Comparison of ENCODE assay signal across 25 mouse cellular contexts in the genomic region with DNA sequence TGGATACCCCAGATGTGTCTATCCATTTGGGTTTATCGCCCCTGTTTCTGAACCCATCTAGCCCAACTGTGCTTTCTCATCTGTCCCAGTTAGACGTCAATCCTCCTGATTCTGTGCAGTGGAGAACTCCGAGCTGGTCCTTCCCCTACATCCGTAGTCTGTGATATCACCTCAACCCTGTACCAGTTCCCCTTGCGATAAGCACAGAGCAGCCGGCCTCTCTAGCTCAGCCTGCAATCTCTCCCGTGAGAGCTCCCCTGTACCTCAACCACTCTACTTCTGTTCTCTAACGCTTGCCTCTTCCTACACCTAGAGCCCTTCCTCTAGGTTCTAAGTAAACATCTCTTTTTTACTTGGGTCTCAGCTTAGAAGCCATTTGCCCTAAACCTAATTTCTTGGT.
"Had no signal": no experiment of that assay in that cellular context is flagged by ENCODE, and none has a peak within 500 bp of the region (broad histone marks: within the 10 kb centered on the region; RNA-seq: fewer than 3 reads in every experiment).

No protein-coding gene starts in this region.

- H3K9me3 ChIP-seq: kidney, embryonic 15.5 days; limb, embryonic 10.5 days; limb, embryonic 13.5 days; liver, embryonic 12.5 days; liver, embryonic 15.5 days; lung, embryonic 15.5 days; midbrain, embryonic 10.5 days; midbrain, embryonic 15.5 days; neural tube, embryonic 12.5 days; neural tube, embryonic 15.5 days; stomach, embryonic 15.5 days had no signal

- H3K4me3 ChIP-seq: kidney, embryonic 15.5 days; limb, embryonic 10.5 days; limb, embryonic 13.5 days; liver, embryonic 12.5 days; liver, embryonic 15.5 days; lung, embryonic 15.5 days; megakaryocyte, embryonic 14.5 days; midbrain, embryonic 10.5 days; midbrain, embryonic 15.5 days; neural tube, embryonic 12.5 days; neural tube, embryonic 15.5 days; stomach, embryonic 15.5 days had no signal

- H3K27ac ChIP-seq: kidney, embryonic 15.5 days; limb, embryonic 10.5 days; limb, embryonic 13.5 days; liver, embryonic 12.5 days; liver, embryonic 15.5 days; lung, embryonic 15.5 days; midbrain, embryonic 10.5 days; midbrain, embryonic 15.5 days; neural tube, embryonic 12.5 days; neural tube, embryonic 15.5 days; stomach, embryonic 15.5 days had no signal

- H3K9ac ChIP-seq: kidney, embryonic 15.5 days; limb, embryonic 13.5 days; liver, embryonic 12.5 days; liver, embryonic 15.5 days; lung, embryonic 15.5 days; midbrain, embryonic 15.5 days; neural tube, embryonic 12.5 days; neural tube, embryonic 15.5 days; stomach, embryonic 15.5 days had no signal

- DNase-seq: kidney, adult 11 months; kidney, adult 8-10 months; kidney, postnatal 10 days; kidney, postnatal 4 days; layer of hippocampus, adult 9-11 months; liver; lung, adult 18-20 months; lung, postnatal 10 days; lung, postnatal 36 days; retina, postnatal 1 day; right cerebral cortex, postnatal 25 days; spleen, adult 18-20 months; thymus, postnatal 36 days had no signal

- H3K4me1 ChIP-seq: liver, embryonic 12.5 days; liver, embryonic 15.5 days; stomach, embryonic 15.5 days had no signal

- H3K27me3 ChIP-seq: kidney, embryonic 15.5 days; limb, embryonic 13.5 days; liver, embryonic 12.5 days; liver, embryonic 15.5 days; lung, embryonic 15.5 days; megakaryocyte, embryonic 14.5 days; midbrain, embryonic 15.5 days; neural tube, embryonic 12.5 days; neural tube, embryonic 15.5 days; stomach, embryonic 15.5 days had no signal

- H3K4me2 ChIP-seq: kidney, embryonic 15.5 days; limb, embryonic 13.5 days; liver, embryonic 12.5 days; liver, embryonic 15.5 days; lung, embryonic 15.5 days; midbrain, embryonic 15.5 days; neural tube, embryonic 12.5 days; neural tube, embryonic 15.5 days; stomach, embryonic 15.5 days had no signal

- ATAC-seq: liver, embryonic 12.5 days; midbrain, embryonic 15.5 days had no signal

- H3K36me3 ChIP-seq: kidney, embryonic 15.5 days; limb, embryonic 10.5 days; limb, embryonic 13.5 days; liver, embryonic 12.5 days; liver, embryonic 15.5 days; lung, embryonic 15.5 days; midbrain, embryonic 10.5 days; midbrain, embryonic 15.5 days; neural tube, embryonic 12.5 days; neural tube, embryonic 15.5 days; stomach, embryonic 15.5 days had no signal
